Mouse (Mus musculus) heart, adult 2 months (tissue): ENCODE results near the gene Adamts7.

ENCODE experiments used
- CTCF ChIP-seq: fragments of 200-600 bp; IDR thresholded peaks from 2 replicates; pipeline ENCODE4 v1.8.1; 2022; ENCODE audit warnings: antibody characterized with exemption, mild to moderate bottlenecking, moderate library complexity
- EP300 ChIP-seq: fragments of 200-500 bp; IDR thresholded peaks from 2 replicates; pipeline ENCODE4 v1.6.1; 2011; ENCODE audit warnings: low read depth, low read length, control low read depth; ENCODE audit not compliant: insufficient read depth
- POLR2A ChIP-seq: fragments of 200-500 bp; IDR thresholded peaks from 2 replicates; pipeline ENCODE4 v1.6.1; 2011; ENCODE audit warnings: mild to moderate bottlenecking, low read depth, low read length, control low read depth; ENCODE audit not compliant: insufficient read depth

DNA sequence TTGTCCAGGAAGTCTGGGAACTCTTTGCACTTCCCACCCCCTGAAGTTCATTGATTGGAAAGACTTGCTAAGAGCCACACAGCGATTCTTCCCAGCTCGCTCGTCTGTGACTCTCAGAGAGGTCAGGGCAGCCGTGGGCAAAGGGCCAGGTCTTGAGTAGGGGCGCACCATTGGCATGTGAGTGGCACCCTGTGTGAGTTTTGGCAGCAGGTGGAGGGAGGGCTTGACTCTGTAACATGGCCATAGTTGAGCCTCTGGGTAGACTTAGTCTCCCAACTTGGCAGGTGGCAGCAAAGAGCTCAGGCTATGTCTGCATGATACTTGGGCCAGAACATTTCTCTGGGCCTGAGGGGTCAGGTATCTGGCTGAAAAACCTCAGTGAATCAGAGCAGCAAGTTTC is 3.7 kb downstream of the Adamts7 start:
- TF ChIP-seq CTCF (peak; percentile 57), POLR2A (no peak), EP300 (0 out of 2 replicates have a peak, but pooled peaks have one; percentile 54)
